Mouse (Mus musculus) erythroblast, embryonic 14.5 days (primary cell): ENCODE measurements around the gene Celsr2. TPM values are rescaled to one million over a fixed set of nuclear protein-coding genes. Genes with fewer than 3 reads are reported as not detected.

Source experiments
- H3K27me3 ChIP-seq: 2 replicates; pipeline ENCODE4 v1.6.1; 2012; ENCODE audit warnings: inconsistent platforms; ENCODE audit not compliant: control insufficient read depth
- H3K36me3 ChIP-seq: 2 replicates; pipeline ENCODE4 v1.6.1; 2012; ENCODE audit warnings: mild to moderate bottlenecking, inconsistent platforms; ENCODE audit not compliant: control insufficient read depth
- H3K4me1 ChIP-seq: 2 replicates; pipeline ENCODE4 v1.6.1; 2012; ENCODE audit warnings: inconsistent platforms; ENCODE audit not compliant: control insufficient read depth
- H3K4me3 ChIP-seq: replicated peaks from 2 replicates; pipeline ENCODE3; 2012; ENCODE audit warnings: moderate library complexity, mild to moderate bottlenecking, inconsistent platforms
- H3K9me3 ChIP-seq: 2 replicates; pipeline ENCODE4 v1.6.1; 2012; ENCODE audit warnings: low read length, inconsistent platforms, mixed read lengths; ENCODE audit not compliant: control insufficient read depth
- GATA1 ChIP-seq: IDR thresholded peaks from 2 replicates; pipeline ENCODE4 v1.6.1; 2012; ENCODE audit warnings: low read length, inconsistent platforms, mixed read lengths
- TAL1 ChIP-seq: IDR thresholded peaks from 3 replicates; pipeline ENCODE4 v1.6.1; 2012; ENCODE audit warnings: low read length, inconsistent platforms, mixed read lengths
- polyA plus RNA-seq: library from polyadenylated mRNA; stranded (reverse); fragments of >175 nt; gene quantifications from 2 replicates; pipeline ENCODE4 v1.2.3, GENCODE M21; 2012

Celsr2 gene
- polyA plus RNA-seq, 1 experiment: 0.15 TPM

GRCm38 (mm10) chr3:108345855-108346254 is 69.5 kb downstream of the Celsr2 start:
- TF ChIP-seq GATA1 (no peak), TAL1 (no peak)
- H3K36me3 ChIP-seq: no peaks in the 10 kb centered on the region; the same call in 1 of the 2 replicates

GRCm38 (mm10) chr3:108342185-108342584 is 73.2 kb downstream of the Celsr2 start:
- no peaks in the 10 kb centered on the region for H3K9me3 ChIP-seq
- H3K36me3 ChIP-seq: peaks cover 2% of the 10 kb centered on the region; the same call in 1 of the 2 replicates
- TF ChIP-seq GATA1: no peak
- no peak for TF ChIP-seq TAL1
- H3K27me3 ChIP-seq: no peaks in the 10 kb centered on the region
- no peak overlapping the region for H3K4me3 ChIP-seq
- H3K4me1 ChIP-seq: no peaks in the 10 kb centered on the region

More at GRCm38 (mm10) chr3:108345855-108346254, 69.5 kb downstream of the Celsr2 start:
- H3K4me1 ChIP-seq: no peaks in the 10 kb centered on the region
- H3K4me3 ChIP-seq: no peak overlapping the region
- no peaks in the 10 kb centered on the region for H3K9me3 ChIP-seq
- no peaks in the 10 kb centered on the region for H3K27me3 ChIP-seq

- Histone ChIP-seq H3K36me3 (peaks cover 2% of the 10 kb centered on the region; the same call in 1 of the 2 replicates), H3K4me3 (no peak overlapping the region), H3K9me3 (no peaks in the 10 kb centered on the region), H3K27me3 (no peaks in the 10 kb centered on the region), H3K4me1 (no peaks in the 10 kb centered on the region)
- no peak for TF ChIP-seq TAL1
- no peak for TF ChIP-seq GATA1
Measured at GRCm38 (mm10) chr3:108341040-108341439, 74.3 kb downstream of the Celsr2 start.

Other genes starting within 250 kb of the Celsr2 start
- 0.01 TPM in 1 of 2 replicates, not detected in the other for gene Amigo1, start 229.2 kb downstream of the Celsr2 start, polyA plus RNA-seq
- gene Cyb561d1, start 214.3 kb downstream of the Celsr2 start, polyA plus RNA-seq: 0.33 and 0.34 TPM in 2 replicates
- gene Atxn7l2, start 204.6 kb downstream of the Celsr2 start, polyA plus RNA-seq: 0.55 and 0.90 TPM in 2 replicates
- gene Sypl2, start 188.9 kb downstream of the Celsr2 start, polyA plus RNA-seq: not detected in 2 replicates
- gene Psma5, start 158.6 kb downstream of the Celsr2 start, polyA plus RNA-seq: 0.21 and 0.71 TPM in 2 replicates
- 0.01 TPM in 2 replicates for gene Sort1, start 131.5 kb downstream of the Celsr2 start, polyA plus RNA-seq
- not detected in 2 replicates for gene Mybphl, start 50.6 kb downstream of the Celsr2 start, polyA plus RNA-seq
- 8.4 and 10.1 TPM in 2 replicates for gene Psrc1, start 31.7 kb downstream of the Celsr2 start, polyA plus RNA-seq
- 14.4 and 14.8 TPM in 2 replicates for gene Sars, start 29.7 kb upstream of the Celsr2 start, polyA plus RNA-seq
- gene 1700013F07Rik, start 118.6 kb upstream of the Celsr2 start, polyA plus RNA-seq: not detected in 2 replicates
- 0.01 TPM in 1 of 2 replicates, not detected in the other for gene 5330417C22Rik, start 121.0 kb upstream of the Celsr2 start, polyA plus RNA-seq
- 0.21 and 0.23 TPM in 2 replicates for gene Tmem167b, start 146.9 kb upstream of the Celsr2 start, polyA plus RNA-seq
- 0.03 TPM in 1 of 2 replicates, not detected in the other for gene Taf13, start 156.1 kb upstream of the Celsr2 start, polyA plus RNA-seq
- 0.09 and 0.11 TPM in 2 replicates for gene Wdr47, start 175.7 kb upstream of the Celsr2 start, polyA plus RNA-seq
- 0.74 and 0.84 TPM in 2 replicates for gene Clcc1, start 238.4 kb upstream of the Celsr2 start, polyA plus RNA-seq